Mouse (Mus musculus) cerebellum, adult 2 months (tissue): Measurements from ENCODE around the gene Art4.

ENCODE experiments used
- CTCF ChIP-seq: fragments of 200-500 bp; IDR thresholded peaks from 2 replicates; pipeline ENCODE4 v1.5.1; 2011; ENCODE audit warnings: low read depth, mild to moderate bottlenecking, control low read depth, low read length, moderate library complexity, borderline replicate concordance; ENCODE audit not compliant: insufficient read depth
- POLR2A ChIP-seq: fragments of 200-500 bp; IDR thresholded peaks from 2 replicates; pipeline ENCODE4 v1.6.1; 2011; ENCODE audit warnings: low read length, control low read depth, borderline replicate concordance; ENCODE audit not compliant: insufficient read depth

GRCm38 (mm10) chr6:136847790-136848189, 9.7 kb downstream of the Art4 start:
- TF ChIP-seq CTCF (peak; percentile 34), POLR2A (no peak)
